Mouse (Mus musculus) small intestine, adult 2 months (tissue): ENCODE measurements at regions not wholly inside any gene's neighbourhood (a gene's known extent, or its start where the extent isn't known, plus 50 kb on each side); places are given as distances from the start of the nearest gene placed in this dataset.
"Not testable (repeated sequence)": the region's sequence is repeated elsewhere in the genome, so short reads cannot be mapped to it uniquely, and the experiment has no call there.

ENCODE experiments used
- CTCF ChIP-seq: fragments of 200-500 bp; IDR thresholded peaks from 2 replicates; pipeline ENCODE4 v1.5.1; 2012; ENCODE audit warnings: low read depth, mild to moderate bottlenecking, control low read depth, inconsistent platforms, low read length, moderate library complexity, mixed read lengths; ENCODE audit not compliant: insufficient replicate concordance, insufficient read length; ENCODE audit errors: extremely low read depth
- POLR2A ChIP-seq: fragments of 200-500 bp; IDR thresholded peaks from 2 replicates; pipeline ENCODE4 v1.6.1; 2012; ENCODE audit warnings: low read depth, mild to moderate bottlenecking, control low read depth, inconsistent platforms, low read length, moderate library complexity

DNA sequence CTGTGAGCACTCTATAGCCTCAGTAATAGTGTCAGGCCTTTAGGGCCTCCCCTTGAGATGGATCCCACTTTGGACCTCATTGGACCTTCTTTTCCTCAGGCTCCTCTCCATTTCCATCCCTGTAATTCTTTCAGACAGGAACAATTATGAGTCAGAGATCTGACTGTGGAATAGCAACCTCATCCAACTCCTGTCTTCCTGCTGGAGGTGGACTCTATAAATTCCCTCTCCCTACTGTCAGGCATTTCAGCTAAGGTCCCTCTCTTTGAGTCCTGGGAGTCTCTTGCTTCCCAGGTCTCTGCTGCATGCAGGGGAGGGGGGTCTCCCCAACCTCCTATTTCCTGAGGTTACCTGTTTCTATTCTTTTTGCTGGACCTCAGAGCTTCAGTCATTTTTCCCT lies 168.1 kb downstream of the Car8 start:
- not testable (repeated sequence) for TF ChIP-seq CTCF, POLR2A
